8 mouse cellular contexts compared by ENCODE assay signal in the genomic region with DNA sequence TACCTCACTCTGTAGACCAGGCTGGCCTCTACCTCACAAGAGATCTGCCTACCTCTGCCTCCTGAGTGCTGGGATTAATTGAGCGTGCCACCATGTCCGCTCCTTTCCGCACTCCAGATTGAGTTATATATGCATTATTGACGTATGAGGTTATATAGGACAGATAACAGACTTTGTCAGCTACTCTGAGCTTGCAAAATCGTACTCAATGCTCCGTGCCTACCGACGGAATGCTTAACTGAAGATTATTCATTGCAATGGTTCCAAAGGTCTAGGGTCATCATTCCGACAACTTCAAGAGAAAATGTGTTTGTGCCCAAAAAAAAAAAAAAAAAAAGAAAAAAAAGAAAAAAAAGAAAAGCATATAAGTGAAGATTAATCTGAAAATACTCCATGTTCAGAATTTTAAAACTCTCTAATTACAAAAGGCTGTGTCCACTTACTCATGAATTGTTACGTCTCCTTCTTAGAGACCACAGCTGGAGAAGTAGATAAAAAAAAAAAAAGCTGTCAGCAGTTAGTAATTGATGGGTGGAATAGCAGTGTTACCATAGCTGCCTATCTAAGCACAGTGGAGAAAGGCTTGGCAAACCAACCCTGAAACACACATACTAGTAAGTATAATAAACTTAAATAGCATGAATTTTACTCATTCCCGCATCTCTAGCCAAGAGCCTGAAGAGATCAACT. TPM values are rescaled to one million over a fixed set of nuclear protein-coding genes. Genes with fewer than 3 reads are reported as not detected.
DNase-seq lines count a peak whose midpoint lies in the region; ATAC-seq and TF ChIP-seq lines count a peak whose summit lies in the region.

No protein-coding gene starts in this region.

- no peak for TF ChIP-seq POLR2A in spleen, adult 2 months (IDR thresholded peaks at IDR 0.05; ENCODE audit: low read depth, low read length)

- no peaks in the 10 kb centered on the region for H3K9me3 ChIP-seq in forebrain, embryonic 12.5 days
- H3K9me3 ChIP-seq in kidney, embryonic 16.5 days (ENCODE audit: low read length), result no peaks in the 10 kb centered on the region
- no peaks in the 10 kb centered on the region for H3K9me3 ChIP-seq in neural tube, embryonic 12.5 days

- peaks cover 3% of the 10 kb centered on the region; the same call in 1 of the 2 replicates for H3K36me3 ChIP-seq in spleen, adult 2 months (ENCODE audit: control insufficient read depth, insufficient read depth, low read length)
- H3K36me3 ChIP-seq in forebrain, embryonic 12.5 days (replicated peaks), result 0 out of 2 replicates have a peak, but pooled peaks cover 3% of the 10 kb centered on the region
- peaks cover 3% of the 10 kb centered on the region; the same call in 1 of the 2 replicates for H3K36me3 ChIP-seq in kidney, embryonic 16.5 days (ENCODE audit: insufficient read depth, low read length)
- H3K36me3 ChIP-seq in neural tube, embryonic 12.5 days, result peaks cover 8% of the 10 kb centered on the region; the same call in 1 of the 2 replicates

- H3K9ac ChIP-seq in forebrain, embryonic 12.5 days, result peak overlapping the region; percentile 80
- peak overlapping the region; percentile 97 for H3K9ac ChIP-seq in kidney, embryonic 16.5 days (replicated peaks; ENCODE audit: low read length)
- H3K9ac ChIP-seq in neural tube, embryonic 12.5 days, result no peak overlapping the region

- peak overlapping the region; percentile 69 for H3K4me3 ChIP-seq in spleen, adult 2 months (ENCODE audit: extremely low read depth, insufficient read depth, insufficient read length)
- peak overlapping the region; percentile 82 for H3K4me3 ChIP-seq in forebrain, embryonic 12.5 days (replicated peaks)
- H3K4me3 ChIP-seq in kidney, embryonic 16.5 days (ENCODE audit: low read length), result peak overlapping the region; percentile 88
- H3K4me3 ChIP-seq in neural tube, embryonic 12.5 days, result peak overlapping the region; percentile 85

- H3K4me2 ChIP-seq in forebrain, embryonic 12.5 days, result peak overlapping the region; percentile 62
- peak overlapping the region; percentile 58 for H3K4me2 ChIP-seq in kidney, embryonic 16.5 days (replicated peaks; ENCODE audit: low read depth, low read length)
- H3K4me2 ChIP-seq in neural tube, embryonic 12.5 days (replicated peaks), result peak overlapping the region; percentile 60

- 79% methylated on average over 11 of the region's 11 CpGs for WGBS in spleen, adult 2 months
- 75% methylated on average over 11 of the region's 11 CpGs for WGBS in forebrain, embryonic 12.5 days
- WGBS in kidney, embryonic 16.5 days, result 58% methylated on average over 11 of the region's 11 CpGs
- 66% methylated on average over 11 of the region's 11 CpGs for WGBS in neural tube, embryonic 12.5 days

- no peak for DNase-seq in spleen, adult 2 months (ENCODE audit: low read depth in 1 of 2, low spot score in 2 of 2)
- DNase-seq in spleen, postnatal 36 days (ENCODE audit: low spot score in 2 of 2), result no peak
- no peak for DNase-seq in adrenal gland, postnatal 10 days
- DNase-seq in retina, postnatal 1 day, result no peak
- DNase-seq in gastrocnemius, adult 8-10 months (ENCODE audit: low spot score in 2 of 2), result no peak

- TF ChIP-seq CTCF in spleen, adult 2 months (IDR thresholded peaks at IDR 0.05; ENCODE audit: extremely low read depth, insufficient read depth, insufficient read length, insufficient replicate concordance), result no peak

- peaks cover 5% of the 10 kb centered on the region; the same call in 1 of the 2 replicates for H3K4me1 ChIP-seq in spleen, adult 2 months (ENCODE audit: control insufficient read depth, insufficient read depth, insufficient read length)
- peaks cover 13% of the 10 kb centered on the region for H3K4me1 ChIP-seq in forebrain, embryonic 12.5 days
- H3K4me1 ChIP-seq in kidney, embryonic 16.5 days (ENCODE audit: insufficient read depth, low read length), result peaks cover 14% of the 10 kb centered on the region; the same call in 1 of the 2 replicates
- peaks cover 5% of the 10 kb centered on the region; the same call in 1 of the 2 replicates for H3K4me1 ChIP-seq in neural tube, embryonic 12.5 days

- ATAC-seq in forebrain, embryonic 12.5 days (ENCODE audit: low FRiP score), result peak; percentile 49
- peak; percentile 59 for ATAC-seq in kidney, embryonic 16.5 days (ENCODE audit: low FRiP score, low TSS enrichment)
- peak; percentile 55 for ATAC-seq in neural tube, embryonic 12.5 days (ENCODE audit: low FRiP score, low read depth)

- H3K27ac ChIP-seq in spleen, adult 2 months (ENCODE audit: insufficient read depth, low read length), result peak overlapping the region; percentile 71; the same call in 1 of the 2 replicates
- peak overlapping the region; percentile 93 for H3K27ac ChIP-seq in forebrain, embryonic 12.5 days
- peak overlapping the region; percentile 99 for H3K27ac ChIP-seq in kidney, embryonic 16.5 days (ENCODE audit: low read length)
- peak overlapping the region; percentile 94; the same call in 1 of the 2 replicates for H3K27ac ChIP-seq in neural tube, embryonic 12.5 days

- no peaks in the 10 kb centered on the region for H3K27me3 ChIP-seq in spleen, adult 2 months (ENCODE audit: control insufficient read depth, insufficient read depth, low read length)
- no peaks in the 10 kb centered on the region for H3K27me3 ChIP-seq in forebrain, embryonic 12.5 days
- no peaks in the 10 kb centered on the region for H3K27me3 ChIP-seq in kidney, embryonic 16.5 days (ENCODE audit: insufficient read depth, low read length)
- H3K27me3 ChIP-seq in neural tube, embryonic 12.5 days (replicated peaks), result no peaks in the 10 kb centered on the region

RNA-seq across cellular contexts. Expression of gene Mrps36, which starts 1.0 kb away (rescaled TPM):
- 13.0 and 16.7 TPM in 2 replicates for polyA plus RNA-seq in spleen, adult 2 months (2012; rRNA removed)
- 124 and 132 TPM in 2 replicates for polyA plus RNA-seq in forebrain, embryonic 12.5 days (2016; fragmentation: Nextera tagmentation; extraction: Ambion mirVana)
- 171 and 174 TPM in 2 replicates for polyA plus RNA-seq in kidney, embryonic 16.5 days (2015; fragmentation: Nextera tagmentation; extraction: Ambion mirVana)
- polyA plus RNA-seq in neural tube, embryonic 12.5 days (2016; fragmentation: Nextera tagmentation; extraction: Ambion mirVana), result 135 and 144 TPM in 2 replicates
- 100 to 1,000 TPM; 235 to 250 TPM for total RNA-seq in adrenal gland, postnatal 10 days (2021)
- total RNA-seq in gastrocnemius, adult 8-10 months (2022), result 100 to 1,000 TPM; 111 to 125 (median 118) TPM

RNA-seq across cellular contexts. Expression of gene Cdk7, which starts 12.8 kb away (rescaled TPM):
- polyA plus RNA-seq in spleen, adult 2 months (2012; rRNA removed), result 7.2 and 7.4 TPM in 2 replicates
- polyA plus RNA-seq in forebrain, embryonic 12.5 days (2016; fragmentation: Nextera tagmentation; extraction: Ambion mirVana), result 63.7 and 66.2 TPM in 2 replicates
- 102 and 103 TPM in 2 replicates for polyA plus RNA-seq in kidney, embryonic 16.5 days (2015; fragmentation: Nextera tagmentation; extraction: Ambion mirVana)
- 63.5 and 65.4 TPM in 2 replicates for polyA plus RNA-seq in neural tube, embryonic 12.5 days (2016; fragmentation: Nextera tagmentation; extraction: Ambion mirVana)
- 10 to 100 TPM; 42.2 to 42.3 TPM for total RNA-seq in adrenal gland, postnatal 10 days (2021)
- total RNA-seq in gastrocnemius, adult 8-10 months (2022), result 10 to 100 TPM in 3 of 4 experiments, 1 to 10 TPM in 1; 9.1 to 13.1 (median 11.8) TPM

RNA-seq across cellular contexts. Expression of gene Cenph, which starts 32.2 kb away (rescaled TPM):
- 0.90 and 1.0 TPM in 2 replicates for polyA plus RNA-seq in spleen, adult 2 months (2012; rRNA removed)
- polyA plus RNA-seq in forebrain, embryonic 12.5 days (2016; fragmentation: Nextera tagmentation; extraction: Ambion mirVana), result 46.3 and 48.9 TPM in 2 replicates
- 35.6 and 39.8 TPM in 2 replicates for polyA plus RNA-seq in kidney, embryonic 16.5 days (2015; fragmentation: Nextera tagmentation; extraction: Ambion mirVana)
- 27.8 and 27.9 TPM in 2 replicates for polyA plus RNA-seq in neural tube, embryonic 12.5 days (2016; fragmentation: Nextera tagmentation; extraction: Ambion mirVana)
- total RNA-seq in adrenal gland, postnatal 10 days (2021), result 1 to 10 TPM; 4.5 to 6.2 TPM
- total RNA-seq in gastrocnemius, adult 8-10 months (2022), result not detected

RNA-seq across cellular contexts. Expression of gene Ccnb1, which starts 42.9 kb away (rescaled TPM):
- 7.7 and 8.5 TPM in 2 replicates for polyA plus RNA-seq in spleen, adult 2 months (2012; rRNA removed)
- polyA plus RNA-seq in forebrain, embryonic 12.5 days (2016; fragmentation: Nextera tagmentation; extraction: Ambion mirVana), result 343 and 352 TPM in 2 replicates
- polyA plus RNA-seq in kidney, embryonic 16.5 days (2015; fragmentation: Nextera tagmentation; extraction: Ambion mirVana), result 269 and 273 TPM in 2 replicates
- 197 and 198 TPM in 2 replicates for polyA plus RNA-seq in neural tube, embryonic 12.5 days (2016; fragmentation: Nextera tagmentation; extraction: Ambion mirVana)
- 10 to 100 TPM; 25.6 to 35.0 TPM for total RNA-seq in adrenal gland, postnatal 10 days (2021)
- under 1 TPM in 1 of 4 experiments, not detected in 3; 0.25 TPM for total RNA-seq in gastrocnemius, adult 8-10 months (2022)

Comparison
In these comparisons a context has a peak if more than half of its experiments do, and no peak if none do; other contexts are left out.
1. RNA of gene Cenph, which starts 32.2 kb away (polyA plus RNA-seq): 46.3 to 48.9 TPM in forebrain, embryonic 12.5 days, 35.6 to 39.8 TPM in kidney, embryonic 16.5 days and 27.8 to 27.9 TPM in neural tube, embryonic 12.5 days; 0.90 to 1.0 TPM in spleen, adult 2 months; every median in the first group is over 10 times any median in the second.
2. Peak in every context shown above with its lines, with median percentiles within 50 percentile points of each other: H3K27ac ChIP-seq, H3K4me3 ChIP-seq, ATAC-seq and H3K4me2 ChIP-seq.